Mouse (Mus musculus) bone marrow macrophage, adult 2 months (primary cell): ENCODE results near the gene Epha7.

Experiments used
- CTCF ChIP-seq: IDR thresholded peaks from 2 replicates; pipeline ENCODE4 v1.5.1; 2012; ENCODE audit warnings: low read depth, mild to moderate bottlenecking, low read length, moderate library complexity
- POLR2A ChIP-seq: IDR thresholded peaks from 2 replicates; pipeline ENCODE4 v1.6.1; 2012; ENCODE audit warnings: mild to moderate bottlenecking, low read depth, low read length, borderline replicate concordance

GRCm38 (mm10) chr4:28808800-28809199 is 4.1 kb upstream of the Epha7 start:
- no peak for TF ChIP-seq CTCF
- TF ChIP-seq POLR2A, result no peak
